Mouse (Mus musculus) hindbrain, postnatal 0 days (tissue): ENCODE results near the gene Fxyd5. TPM values are rescaled to one million over a fixed set of nuclear protein-coding genes. Genes with fewer than 3 reads are reported as not detected.
A peak's percentile ranks its signal among the peaks of the same experiment; 100 is the strongest.

Source experiments
- ATAC-seq: fragments of 200-750 bp; cut with Nextera tagmentation; 2 replicates; pipeline ENCODE4 v1.8.0; 2017; ENCODE audit warnings: mild to moderate bottlenecking, moderate TSS enrichment, moderate library complexity
- DNase-seq: peaks from one replicate; pipeline ENCODE4 v3.0.0-alpha.2; 2015; ENCODE audit warnings: low spot score
- H3K27ac ChIP-seq: fragments of 300-500 bp; sonication (generic); 2 replicates; pipeline ENCODE4 v1.5.1; 2014; ENCODE audit warnings: mild to moderate bottlenecking
- H3K27me3 ChIP-seq: fragments of 300-500 bp; sonication (generic); 2 replicates; pipeline ENCODE4 v1.6.1; 2014; ENCODE audit warnings: low read length, mixed read lengths; ENCODE audit not compliant: insufficient read depth
- H3K36me3 ChIP-seq: fragments of 300-500 bp; sonication (generic); 2 replicates; pipeline ENCODE4 v1.6.1; 2014; ENCODE audit warnings: low read length, mixed read lengths; ENCODE audit not compliant: insufficient read depth
- H3K4me1 ChIP-seq: fragments of 300-500 bp; sonication (generic); 2 replicates; pipeline ENCODE4 v1.6.1; 2014; ENCODE audit warnings: antibody characterized with exemption, low read length, mixed read lengths; ENCODE audit not compliant: insufficient read depth
- H3K4me2 ChIP-seq: fragments of 300-500 bp; sonication (generic); 2 replicates; pipeline ENCODE4 v1.6.1; 2014; ENCODE audit warnings: low read depth, mild to moderate bottlenecking, low read length, moderate library complexity, mixed read lengths
- H3K4me3 ChIP-seq: fragments of 300-500 bp; sonication (generic); 2 replicates; pipeline ENCODE4 v1.5.1; 2014; ENCODE audit warnings: low read length
- H3K9ac ChIP-seq: fragments of 300-500 bp; sonication (generic); replicated peaks from 2 replicates; pipeline ENCODE4 v1.6.1; 2014; ENCODE audit warnings: mild to moderate bottlenecking, low read length, moderate library complexity, mixed read lengths
- H3K9me3 ChIP-seq: fragments of 300-500 bp; sonication (generic); 2 replicates; pipeline ENCODE4 v1.6.1; 2016; ENCODE audit warnings: low read length, mixed read lengths
- CTCF ChIP-seq: IDR thresholded peaks from 2 replicates; pipeline ENCODE4 v1.5.1; 2016; ENCODE audit warnings: antibody characterized with exemption, control low read depth, low read depth
- WGBS: fragments of 180-500 bp; shearing (Covaris S2); extraction: QIAGEN DNeasy Blood & Tissue Kit; methylation state at CpG from one replicate; pipeline ENCODE4 v1.1.7; 2014; 5-methylcytosine and 5-hydroxymethylcytosine counted together
- polyA plus RNA-seq: library from polyadenylated mRNA; unstranded; fragments of >200 nt; fragmentation: Nextera tagmentation; extraction: Ambion mirVana; gene quantifications from 2 replicates; pipeline ENCODE4 v1.2.1, GENCODE M21; 2015
- total RNA-seq: library from RNA; depleted of rRNA; stranded (reverse); fragments of >200 nt; gene quantifications from 2 replicates; pipeline ENCODE4 v1.2.3, GENCODE M21; 2014; rRNA removed

Gene Fxyd5
- total RNA-seq, result 15.3 and 22.1 TPM in 2 replicates
- 33.3 and 35.3 TPM in 2 replicates for polyA plus RNA-seq

- H3K36me3 ChIP-seq, result no peaks in the 10 kb centered on the region
- H3K27ac ChIP-seq, result no peak within 1 kb of the TSS
- 0 out of 2 replicates have a peak within 1 kb of the TSS, but pooled peaks have one; percentile 6 for H3K4me3 ChIP-seq
- no peaks in the 10 kb centered on the region for H3K4me1 ChIP-seq
- H3K9me3 ChIP-seq, result no peaks in the 10 kb centered on the region
- 0 out of 2 replicates have a peak, but pooled peaks cover 20% of the 10 kb centered on the region for H3K27me3 ChIP-seq
- H3K4me2 ChIP-seq, result peak within 1 kb of the TSS; percentile 39
- DNase-seq (no peak), ATAC-seq (no peak)
- H3K9ac ChIP-seq, result no peak within 1 kb of the TSS
- TF ChIP-seq CTCF, result no peak
- 40% methylated on average over 10 of the region's 10 CpGs for WGBS
These were observed at the start of gene Fxyd5 for GRCm38 (mm10) chr7:31042431-31042910. Gene Fxyd5, minus strand, starts transcription at chr7:31042481.

GRCm38 (mm10) chr7:31089721-31090120, 47.4 kb upstream of the Fxyd5 start:
- Histone ChIP-seq H3K27me3 (no peaks in the 10 kb centered on the region), H3K9me3 (no peaks in the 10 kb centered on the region), H3K36me3 (no peaks in the 10 kb centered on the region), H3K9ac (no peak overlapping the region), H3K4me2 (no peak overlapping the region), H3K4me1 (no peaks in the 10 kb centered on the region), H3K27ac (no peak overlapping the region), H3K4me3 (no peak overlapping the region)
- TF ChIP-seq CTCF, result no peak
- no peak for ATAC-seq
- DNase-seq, result no peak
- WGBS, result 90% methylated on average over 2 of the region's 2 CpGs

GRCm38 (mm10) chr7:31088206-31088605, 45.9 kb upstream of the Fxyd5 start:
- no peaks in the 10 kb centered on the region for H3K9me3 ChIP-seq
- no peaks in the 10 kb centered on the region for H3K4me1 ChIP-seq
- 52% methylated on average over 3 of the region's 3 CpGs for WGBS
- H3K36me3 ChIP-seq, result no peaks in the 10 kb centered on the region
- no peak overlapping the region for H3K9ac ChIP-seq
- no peak for ATAC-seq
- no peak for TF ChIP-seq CTCF
- H3K27me3 ChIP-seq, result no peaks in the 10 kb centered on the region
- H3K27ac ChIP-seq, result peak overlapping the region; percentile 54; the same call in 1 of the 2 replicates
- no peak for DNase-seq
- H3K4me3 ChIP-seq, result no peak overlapping the region
- no peak overlapping the region for H3K4me2 ChIP-seq

GRCm38 (mm10) chr7:31087262-31087661, 45.0 kb upstream of the Fxyd5 start:
- ATAC-seq (no peak), DNase-seq (no peak)
- Histone ChIP-seq H3K36me3 (no peaks in the 10 kb centered on the region), H3K27me3 (no peaks in the 10 kb centered on the region), H3K9ac (no peak overlapping the region), H3K4me3 (no peak overlapping the region), H3K4me1 (no peaks in the 10 kb centered on the region), H3K27ac (0 out of 2 replicates have a peak overlapping the region, but pooled peaks have one; percentile 54), H3K9me3 (no peaks in the 10 kb centered on the region), H3K4me2 (no peak overlapping the region)
- TF ChIP-seq CTCF, result no peak
- 75% methylated on average over 2 of the region's 2 CpGs for WGBS

- ATAC-seq (no peak), DNase-seq (no peak)
- Histone ChIP-seq H3K4me3 (no peak overlapping the region), H3K4me2 (no peak overlapping the region), H3K9ac (no peak overlapping the region), H3K36me3 (no peaks in the 10 kb centered on the region), H3K27ac (no peak overlapping the region), H3K4me1 (no peaks in the 10 kb centered on the region), H3K9me3 (no peaks in the 10 kb centered on the region), H3K27me3 (no peaks in the 10 kb centered on the region)
- no peak for TF ChIP-seq CTCF
- WGBS, result 87% methylated on average over 9 of the region's 9 CpGs
These were observed 44.0 kb upstream of the Fxyd5 start for GRCm38 (mm10) chr7:31086175-31086755.

GRCm38 (mm10) chr7:31085171-31085570, 42.9 kb upstream of the Fxyd5 start:
- no peak overlapping the region for H3K4me3 ChIP-seq
- DNase-seq, result peak; percentile 21
- H3K27ac ChIP-seq, result peak overlapping the region; percentile 51; the same call in 1 of the 2 replicates
- H3K27me3 ChIP-seq, result no peaks in the 10 kb centered on the region
- H3K36me3 ChIP-seq, result no peaks in the 10 kb centered on the region
- WGBS, result 18% methylated on average over 3 of the region's 3 CpGs
- H3K9me3 ChIP-seq, result no peaks in the 10 kb centered on the region
- peak; percentile 39; the same call in 1 of the 2 replicates for ATAC-seq
- no peak for TF ChIP-seq CTCF
- no peaks in the 10 kb centered on the region for H3K4me1 ChIP-seq
- no peak overlapping the region for H3K4me2 ChIP-seq
- H3K9ac ChIP-seq, result no peak overlapping the region

GRCm38 (mm10) chr7:31084140-31084539, 41.9 kb upstream of the Fxyd5 start:
- WGBS, result 43% methylated on average over 9 of the region's 9 CpGs
- Histone ChIP-seq H3K27me3 (no peaks in the 10 kb centered on the region), H3K36me3 (no peaks in the 10 kb centered on the region), H3K9ac (no peak overlapping the region), H3K4me2 (no peak overlapping the region), H3K27ac (peak overlapping the region; percentile 41; the same call in 1 of the 2 replicates), H3K4me3 (no peak overlapping the region), H3K9me3 (no peaks in the 10 kb centered on the region), H3K4me1 (no peaks in the 10 kb centered on the region)
- no peak for TF ChIP-seq CTCF
- ATAC-seq (no peak), DNase-seq (no peak)
